Mouse (Mus musculus): ENCODE results near the gene Thumpd1. TPM values are rescaled to one million over a fixed set of nuclear protein-coding genes. Genes with fewer than 3 reads are reported as not detected.
"Not testable (repeated sequence)": the region's sequence is repeated elsewhere in the genome, so short reads cannot be mapped to it uniquely, and the experiment has no call there.

Gene Thumpd1
- total and polyA plus RNA-seq, 2 experiments from 2014 or later = 37.5 to 71.3 TPM

- no peak overlapping the region for H3K27ac ChIP-seq (ENCODE audit: low read depth, low read length)
- 82% methylated on average over 2 of the region's 2 CpGs for WGBS
Measured at GRCm38 (mm10) chr7:119738877-119739276, 18.3 kb upstream of the Thumpd1 start.

GRCm38 (mm10) chr7:119731262-119731661 lies 10.7 kb upstream of the Thumpd1 start:
- H3K9ac ChIP-seq (replicated peaks; ENCODE audit: low read length, poor library complexity, severe bottlenecking); H3K27me3 ChIP-seq (ENCODE audit: insufficient read depth, low read length); H3K4me2 ChIP-seq (ENCODE audit: low read depth, low read length, poor library complexity, severe bottlenecking); DNase-seq (ENCODE audit: low spot score); H3K36me3 ChIP-seq (ENCODE audit: insufficient read depth, low read length); ATAC-seq (ENCODE audit: low FRiP score); H3K9me3 ChIP-seq (ENCODE audit: low read length); H3K4me1 ChIP-seq (ENCODE audit: insufficient read depth, low read length); H3K27ac ChIP-seq (ENCODE audit: low read depth, low read length); H3K4me3 ChIP-seq (ENCODE audit: low read depth, low read length): not testable (repeated sequence)
- TF ChIP-seq CTCF (IDR thresholded peaks at IDR 0.05) = peak; percentile 38
- 83% methylated on average over 4 of the region's 4 CpGs for WGBS

More at GRCm38 (mm10) chr7:119738877-119739276, 18.3 kb upstream of the Thumpd1 start:
- no peaks in the 10 kb centered on the region for H3K9me3 ChIP-seq (ENCODE audit: low read length)
- no peaks in the 10 kb centered on the region for H3K4me1 ChIP-seq (ENCODE audit: insufficient read depth, low read length)
- no peak for DNase-seq (ENCODE audit: low spot score)
- H3K36me3 ChIP-seq (ENCODE audit: insufficient read depth, low read length) = no peaks in the 10 kb centered on the region
- H3K4me3 ChIP-seq (ENCODE audit: low read depth, low read length) = no peak overlapping the region
- H3K27me3 ChIP-seq (ENCODE audit: insufficient read depth, low read length) = no peaks in the 10 kb centered on the region
- no peak for TF ChIP-seq CTCF (IDR thresholded peaks at IDR 0.05)
- H3K4me2 ChIP-seq (ENCODE audit: low read depth, low read length, poor library complexity, severe bottlenecking) = no peak overlapping the region
- H3K9ac ChIP-seq (replicated peaks; ENCODE audit: low read length, poor library complexity, severe bottlenecking) = no peak overlapping the region
- peak; percentile 38; the same call in 1 of the 2 replicates for ATAC-seq (ENCODE audit: low FRiP score)

- no peak overlapping the region for H3K4me3 ChIP-seq (ENCODE audit: low read depth, low read length)
- 95% methylated on average over 2 of the region's 2 CpGs for WGBS
- ATAC-seq (ENCODE audit: low FRiP score) = no peak
Measured at GRCm38 (mm10) chr7:119727621-119728020, 7.0 kb upstream of the Thumpd1 start.

GRCm38 (mm10) chr7:119720947-119721310 lies 331 bp upstream of the Thumpd1 start:
- peak overlapping the region; percentile 74 for H3K4me3 ChIP-seq (ENCODE audit: low read depth, low read length)
- WGBS = 11% methylated on average over 8 of the region's 8 CpGs
- peak overlapping the region; percentile 52; the same call in 1 of the 2 replicates for H3K27ac ChIP-seq (ENCODE audit: low read depth, low read length)
- H3K27me3 ChIP-seq (ENCODE audit: insufficient read depth, low read length) = no peaks in the 10 kb centered on the region
- H3K9ac ChIP-seq (replicated peaks; ENCODE audit: low read length, poor library complexity, severe bottlenecking) = peak overlapping the region; percentile 84
- no peak for TF ChIP-seq CTCF (IDR thresholded peaks at IDR 0.05)
- no peaks in the 10 kb centered on the region for H3K9me3 ChIP-seq (ENCODE audit: low read length)
- H3K36me3 ChIP-seq (ENCODE audit: insufficient read depth, low read length) = peaks cover 12% of the 10 kb centered on the region
- peak overlapping the region; percentile 73 for H3K4me2 ChIP-seq (ENCODE audit: low read depth, low read length, poor library complexity, severe bottlenecking)
- DNase-seq (ENCODE audit: low spot score) = no peak
- peak; percentile 31 for ATAC-seq (ENCODE audit: low FRiP score)
- no peaks in the 10 kb centered on the region for H3K4me1 ChIP-seq (ENCODE audit: insufficient read depth, low read length)

More at GRCm38 (mm10) chr7:119727621-119728020, 7.0 kb upstream of the Thumpd1 start:
- no peaks in the 10 kb centered on the region for H3K27me3 ChIP-seq (ENCODE audit: insufficient read depth, low read length)
- H3K9ac ChIP-seq (replicated peaks; ENCODE audit: low read length, poor library complexity, severe bottlenecking) = no peak overlapping the region
- no peak for TF ChIP-seq CTCF (IDR thresholded peaks at IDR 0.05)
- H3K4me1 ChIP-seq (ENCODE audit: insufficient read depth, low read length) = no peaks in the 10 kb centered on the region
- H3K27ac ChIP-seq (ENCODE audit: low read depth, low read length) = no peak overlapping the region
- no peaks in the 10 kb centered on the region for H3K9me3 ChIP-seq (ENCODE audit: low read length)
- DNase-seq (ENCODE audit: low spot score) = no peak
- no peak overlapping the region for H3K4me2 ChIP-seq (ENCODE audit: low read depth, low read length, poor library complexity, severe bottlenecking)
- no peaks in the 10 kb centered on the region for H3K36me3 ChIP-seq (ENCODE audit: insufficient read depth, low read length)

- 95% methylated on average over 7 of the region's 7 CpGs for WGBS
- peaks cover 21% of the 10 kb centered on the region for H3K36me3 ChIP-seq (ENCODE audit: insufficient read depth, low read length)
- H3K27ac ChIP-seq (ENCODE audit: low read depth, low read length) = no peak overlapping the region
- H3K4me1 ChIP-seq (ENCODE audit: insufficient read depth, low read length) = no peaks in the 10 kb centered on the region
- TF ChIP-seq CTCF (IDR thresholded peaks at IDR 0.05) = no peak
- ATAC-seq (ENCODE audit: low FRiP score) (no peak), DNase-seq (ENCODE audit: low spot score) (no peak)
- no peak overlapping the region for H3K4me3 ChIP-seq (ENCODE audit: low read depth, low read length)
- H3K9me3 ChIP-seq (ENCODE audit: low read length) = no peaks in the 10 kb centered on the region
- H3K9ac ChIP-seq (replicated peaks; ENCODE audit: low read length, poor library complexity, severe bottlenecking) = no peak overlapping the region
- H3K4me2 ChIP-seq (ENCODE audit: low read depth, low read length, poor library complexity, severe bottlenecking) = no peak overlapping the region
- H3K27me3 ChIP-seq (ENCODE audit: insufficient read depth, low read length) = no peaks in the 10 kb centered on the region
Measured at GRCm38 (mm10) chr7:119714111-119714510, 6.5 kb downstream of the Thumpd1 start.

GRCm38 (mm10) chr7:119694926-119695325 lies 25.7 kb downstream of the Thumpd1 start:
- H3K27me3 ChIP-seq (ENCODE audit: insufficient read depth, low read length) = no peaks in the 10 kb centered on the region
- no peak overlapping the region for H3K9ac ChIP-seq (replicated peaks; ENCODE audit: low read length, poor library complexity, severe bottlenecking)
- WGBS = 79% methylated on average over 1 of the region's 1 CpGs
- no peak overlapping the region for H3K27ac ChIP-seq (ENCODE audit: low read depth, low read length)
- no peaks in the 10 kb centered on the region for H3K4me1 ChIP-seq (ENCODE audit: insufficient read depth, low read length)
- TF ChIP-seq CTCF (IDR thresholded peaks at IDR 0.05) = no peak
- H3K36me3 ChIP-seq (ENCODE audit: insufficient read depth, low read length) = no peaks in the 10 kb centered on the region
- H3K4me2 ChIP-seq (ENCODE audit: low read depth, low read length, poor library complexity, severe bottlenecking) = no peak overlapping the region
- DNase-seq (ENCODE audit: low spot score) (no peak), ATAC-seq (ENCODE audit: low FRiP score) (no peak)
- no peak overlapping the region for H3K4me3 ChIP-seq (ENCODE audit: low read depth, low read length)
- H3K9me3 ChIP-seq (ENCODE audit: low read length) = no peaks in the 10 kb centered on the region
